Mouse (Mus musculus) liver, embryonic 13.5 days (tissue): ENCODE measurements around the gene Endou. TPM values are rescaled to one million over a fixed set of nuclear protein-coding genes. Genes with fewer than 3 reads are reported as not detected.

Experiments
- ATAC-seq: fragments of 200-750 bp; cut with Nextera tagmentation; 2 replicates; pipeline ENCODE4 v1.8.0; 2017; ENCODE audit warnings: low read depth, mild to moderate bottlenecking, moderate number of reproducible peaks, moderate library complexity
- DNase-seq: peaks from one replicate; pipeline ENCODE4 v3.0.0; 2022
- H3K27ac ChIP-seq: fragments of 300-500 bp; sonication (generic); 2 replicates; pipeline ENCODE4 v1.5.1; 2015; ENCODE audit warnings: moderate library complexity, mild to moderate bottlenecking, inconsistent platforms
- H3K27me3 ChIP-seq: fragments of 300-500 bp; sonication (generic); 2 replicates; pipeline ENCODE4 v1.6.1; 2015; ENCODE audit warnings: mild to moderate bottlenecking, inconsistent platforms
- H3K36me3 ChIP-seq: fragments of 300-500 bp; sonication (generic); 2 replicates; pipeline ENCODE4 v1.6.1; 2015; ENCODE audit warnings: mild to moderate bottlenecking, inconsistent platforms
- H3K4me1 ChIP-seq: fragments of 300-500 bp; sonication (generic); replicated peaks from 2 replicates; pipeline ENCODE4 v1.6.1; 2015; ENCODE audit warnings: inconsistent platforms
- H3K4me2 ChIP-seq: fragments of 300-500 bp; sonication (generic); 2 replicates; pipeline ENCODE4 v1.6.1; 2015; ENCODE audit warnings: inconsistent platforms, mild to moderate bottlenecking, moderate library complexity
- H3K4me3 ChIP-seq: fragments of 300-500 bp; sonication (generic); replicated peaks from 2 replicates; pipeline ENCODE4 v1.5.1; 2015; ENCODE audit warnings: mild to moderate bottlenecking, inconsistent platforms
- H3K9ac ChIP-seq: fragments of 300-500 bp; sonication (generic); 2 replicates; pipeline ENCODE4 v1.6.1; 2015; ENCODE audit warnings: mild to moderate bottlenecking, inconsistent platforms
- H3K9me3 ChIP-seq: fragments of 300-500 bp; sonication (generic); replicated peaks from 2 replicates; pipeline ENCODE4 v1.6.1; 2016; ENCODE audit warnings: inconsistent platforms
- WGBS: fragments of 180-500 bp; shearing (Covaris S2); methylation state at CpG from one replicate; pipeline ENCODE4 v1.1.7; 2015; ENCODE audit not compliant: insufficient replicate concordance; 5-methylcytosine and 5-hydroxymethylcytosine counted together
- polyA plus RNA-seq: library from polyadenylated mRNA; unstranded; fragments of >200 nt; fragmentation: Nextera tagmentation; extraction: Ambion mirVana; gene quantifications from 2 replicates; pipeline ENCODE4 v1.2.1, GENCODE M21; 2015

Endou gene
- polyA plus RNA-seq, 1 experiment from 2014 or later, result not detected

DNA sequence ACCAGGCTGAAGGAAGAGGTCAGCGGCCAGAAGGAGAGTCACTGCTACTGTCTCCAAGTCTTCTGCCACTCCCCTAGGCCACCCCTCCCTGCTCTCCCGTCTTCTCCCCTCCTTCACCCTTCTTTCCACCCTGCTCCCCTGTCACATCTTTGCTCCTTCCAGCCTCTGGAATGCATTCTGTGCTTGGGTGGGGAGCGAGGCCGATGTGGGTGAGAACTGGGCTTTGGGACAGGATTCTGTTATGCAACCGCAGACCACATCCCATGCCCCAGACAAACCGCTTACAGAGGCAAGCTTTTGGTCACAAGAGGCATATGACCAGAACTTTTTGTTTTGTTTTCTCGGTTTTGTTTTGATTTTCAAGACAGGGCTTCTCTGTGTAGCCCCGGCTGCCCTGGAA is 4.1 kb downstream of the Endou start:
- no peak for ATAC-seq
- Histone ChIP-seq H3K9ac (no peak overlapping the region), H3K36me3 (no peaks in the 10 kb centered on the region), H3K4me1 (no peaks in the 10 kb centered on the region), H3K4me2 (no peak overlapping the region), H3K4me3 (no peak overlapping the region), H3K9me3 (no peaks in the 10 kb centered on the region), H3K27ac (no peak overlapping the region), H3K27me3 (peaks cover 10% of the 10 kb centered on the region; the same call in 1 of the 2 replicates)
- DNase-seq, result no peak
- 50% methylated on average over 8 of the region's 8 CpGs for WGBS

- 75% methylated on average over 13 of the region's 13 CpGs for WGBS
- no peaks in the 10 kb centered on the region for H3K4me1 ChIP-seq
- no peak overlapping the region for H3K4me3 ChIP-seq
- H3K27ac ChIP-seq, result no peak overlapping the region
- no peaks in the 10 kb centered on the region for H3K9me3 ChIP-seq
- ATAC-seq (no peak), DNase-seq (no peak)
- H3K27me3 ChIP-seq, result peaks cover 10% of the 10 kb centered on the region; the same call in 1 of the 2 replicates
- no peaks in the 10 kb centered on the region for H3K36me3 ChIP-seq
- no peak overlapping the region for H3K9ac ChIP-seq
- H3K4me2 ChIP-seq, result no peak overlapping the region
These were observed 4.8 kb downstream of the Endou start for GRCm38 (mm10) chr15:97726310-97726709.

DNA sequence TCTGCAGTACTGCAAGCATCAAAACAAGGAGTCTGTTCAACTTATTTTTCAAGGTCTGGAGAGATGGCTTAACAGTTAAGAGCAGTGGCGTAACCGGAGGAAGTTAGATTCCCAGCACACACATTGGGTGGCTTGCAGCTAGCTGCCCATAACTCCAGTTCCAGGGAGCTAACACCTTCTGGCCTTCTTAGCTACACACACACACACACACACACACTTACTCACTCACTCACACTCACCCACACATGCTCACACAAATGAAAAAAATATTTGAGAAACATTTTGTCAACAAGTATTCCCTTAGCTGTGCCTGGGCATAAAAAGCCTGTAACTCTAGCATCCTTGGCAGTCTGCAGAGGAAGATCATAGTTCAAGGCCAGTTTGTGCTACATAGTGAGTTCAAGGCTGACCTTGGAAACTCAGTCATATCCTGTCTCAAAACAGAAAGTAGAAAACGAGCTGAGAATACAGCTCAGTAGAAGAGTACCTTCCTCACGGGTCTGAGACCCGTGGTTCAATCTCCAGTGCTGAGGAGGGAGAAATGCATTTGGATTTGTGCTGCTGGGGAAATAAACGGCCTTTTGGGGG is 5.8 kb downstream of the Endou start:
- WGBS, result 46% methylated on average over 6 of the region's 6 CpGs
- Histone ChIP-seq H3K36me3 (no peaks in the 10 kb centered on the region), H3K4me3 (no peak overlapping the region), H3K4me2 (no peak overlapping the region), H3K27ac (no peak overlapping the region), H3K9me3 (no peaks in the 10 kb centered on the region), H3K27me3 (peaks cover 8% of the 10 kb centered on the region; the same call in 1 of the 2 replicates), H3K9ac (no peak overlapping the region), H3K4me1 (no peaks in the 10 kb centered on the region)
- ATAC-seq (no peak), DNase-seq (no peak)

GRCm38 (mm10) chr15:97724346-97725197 is 6.6 kb downstream of the Endou start:
- no peak overlapping the region for H3K4me3 ChIP-seq
- WGBS, result 77% methylated on average over 17 of the region's 17 CpGs
- H3K36me3 ChIP-seq, result no peaks in the 10 kb centered on the region
- H3K27me3 ChIP-seq, result peaks cover 7% of the 10 kb centered on the region; the same call in 1 of the 2 replicates
- H3K27ac ChIP-seq, result no peak overlapping the region
- DNase-seq (no peak), ATAC-seq (no peak)
- no peaks in the 10 kb centered on the region for H3K4me1 ChIP-seq
- no peak overlapping the region for H3K9ac ChIP-seq
- no peak overlapping the region for H3K4me2 ChIP-seq
- no peaks in the 10 kb centered on the region for H3K9me3 ChIP-seq

GRCm38 (mm10) chr15:97723536-97724345 is 7.4 kb downstream of the Endou start:
- Histone ChIP-seq H3K4me3 (no peak overlapping the region), H3K27me3 (peaks cover 7% of the 10 kb centered on the region; the same call in 1 of the 2 replicates), H3K27ac (no peak overlapping the region), H3K9me3 (no peaks in the 10 kb centered on the region), H3K4me2 (no peak overlapping the region), H3K4me1 (no peaks in the 10 kb centered on the region), H3K9ac (no peak overlapping the region), H3K36me3 (no peaks in the 10 kb centered on the region)
- no peak for ATAC-seq
- 77% methylated on average over 6 of the region's 6 CpGs for WGBS
- no peak for DNase-seq

DNA sequence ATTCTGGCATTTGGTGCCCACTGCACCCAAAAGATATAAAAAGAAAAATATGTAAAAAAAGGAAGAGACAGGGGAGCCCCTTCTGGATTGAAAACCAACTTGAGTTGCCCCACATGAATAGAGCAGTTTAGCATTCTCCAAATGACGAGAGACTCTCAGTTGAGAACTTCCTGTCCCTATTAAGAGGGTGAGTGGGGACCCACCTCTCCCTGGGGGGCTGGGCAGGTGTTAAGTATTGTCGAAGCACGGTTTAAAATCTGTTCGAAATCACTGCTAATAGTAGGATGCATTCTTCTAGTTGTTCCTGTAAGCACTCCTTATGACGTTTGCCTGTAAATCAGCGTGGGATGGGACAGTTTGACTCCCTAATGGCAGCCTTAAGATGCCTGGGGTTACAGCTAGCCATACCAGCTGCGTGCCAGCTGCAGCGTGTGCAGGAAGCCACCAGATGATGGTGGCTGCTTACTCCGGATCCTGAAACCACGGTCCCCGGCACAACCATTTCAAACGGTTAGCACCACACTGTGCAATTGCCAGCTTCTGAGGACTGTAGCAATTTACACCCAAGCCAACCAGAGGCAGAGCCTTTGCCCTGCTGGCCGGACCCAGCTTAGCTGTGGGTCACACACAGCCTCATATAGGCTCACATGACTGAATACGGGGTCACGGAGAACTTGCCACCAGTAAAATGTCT is 10.0 kb downstream of the Endou start:
- Histone ChIP-seq H3K27ac (no peak overlapping the region), H3K9me3 (no peaks in the 10 kb centered on the region), H3K9ac (no peak overlapping the region), H3K36me3 (no peaks in the 10 kb centered on the region), H3K4me3 (no peak overlapping the region), H3K4me1 (no peaks in the 10 kb centered on the region), H3K27me3 (peaks cover 7% of the 10 kb centered on the region; the same call in 1 of the 2 replicates), H3K4me2 (no peak overlapping the region)
- ATAC-seq, result no peak
- WGBS, result 62% methylated on average over 15 of the region's 15 CpGs
- no peak for DNase-seq

GRCm38 (mm10) chr15:97720026-97720675 is 11.0 kb downstream of the Endou start:
- Histone ChIP-seq H3K9ac (no peak overlapping the region), H3K4me1 (no peaks in the 10 kb centered on the region), H3K27me3 (peaks cover 7% of the 10 kb centered on the region; the same call in 1 of the 2 replicates), H3K4me2 (no peak overlapping the region), H3K4me3 (no peak overlapping the region), H3K9me3 (no peaks in the 10 kb centered on the region; the same call in 1 of the 2 replicates), H3K27ac (no peak overlapping the region), H3K36me3 (no peaks in the 10 kb centered on the region)
- ATAC-seq (peak; percentile 31; the same call in 1 of the 2 replicates), DNase-seq (no peak)
- 62% methylated on average over 12 of the region's 12 CpGs for WGBS

GRCm38 (mm10) chr15:97719494-97719893 is 11.6 kb downstream of the Endou start:
- 80% methylated on average over 12 of the region's 12 CpGs for WGBS
- ATAC-seq, result no peak
- Histone ChIP-seq H3K27ac (no peak overlapping the region), H3K9me3 (no peaks in the 10 kb centered on the region; the same call in 1 of the 2 replicates), H3K4me2 (no peak overlapping the region), H3K27me3 (peaks cover 7% of the 10 kb centered on the region; the same call in 1 of the 2 replicates), H3K4me1 (no peaks in the 10 kb centered on the region), H3K4me3 (no peak overlapping the region), H3K36me3 (no peaks in the 10 kb centered on the region), H3K9ac (no peak overlapping the region)
- DNase-seq, result no peak

DNA sequence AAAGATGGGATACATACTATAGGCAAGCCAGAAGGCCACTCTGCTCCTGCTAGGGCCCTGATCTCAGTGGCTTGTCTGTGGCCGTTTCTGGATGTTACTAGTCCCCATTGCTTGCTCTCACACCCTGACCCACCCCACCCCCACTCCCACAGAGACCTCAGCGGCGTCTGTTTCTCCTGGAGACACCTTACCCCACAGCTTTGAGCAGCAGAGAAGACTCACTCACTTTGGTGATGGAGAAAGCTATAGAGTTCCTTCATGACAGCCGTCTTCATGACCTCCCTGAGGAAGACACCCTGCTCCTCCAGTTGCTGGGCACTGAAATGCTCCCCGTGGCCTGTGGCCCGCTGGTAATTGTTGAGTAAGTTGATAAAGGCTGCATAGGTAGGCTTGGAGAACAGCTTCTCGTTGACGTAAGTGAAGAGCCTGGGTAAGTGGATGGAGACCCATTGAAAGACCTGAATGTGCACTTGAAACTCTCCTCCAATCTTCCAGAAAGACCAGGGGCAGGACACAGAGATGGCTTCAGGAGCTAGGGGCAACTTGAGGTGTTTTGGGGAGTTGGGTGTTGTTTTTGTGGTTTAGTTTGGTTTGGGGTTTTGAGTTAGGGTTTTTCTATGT is 12.5 kb downstream of the Endou start:
- no peaks in the 10 kb centered on the region; the same call in 1 of the 2 replicates for H3K9me3 ChIP-seq
- no peak overlapping the region for H3K4me3 ChIP-seq
- no peaks in the 10 kb centered on the region for H3K36me3 ChIP-seq
- no peak overlapping the region for H3K9ac ChIP-seq
- H3K4me1 ChIP-seq, result no peaks in the 10 kb centered on the region
- ATAC-seq, result no peak
- DNase-seq, result no peak
- no peak overlapping the region for H3K27ac ChIP-seq
- H3K27me3 ChIP-seq, result peaks cover 7% of the 10 kb centered on the region; the same call in 1 of the 2 replicates
- 62% methylated on average over 8 of the region's 8 CpGs for WGBS
- H3K4me2 ChIP-seq, result no peak overlapping the region
